Mouse (Mus musculus): ENCODE measurements around the gene Foxo3.

Gene Foxo3

DNA sequence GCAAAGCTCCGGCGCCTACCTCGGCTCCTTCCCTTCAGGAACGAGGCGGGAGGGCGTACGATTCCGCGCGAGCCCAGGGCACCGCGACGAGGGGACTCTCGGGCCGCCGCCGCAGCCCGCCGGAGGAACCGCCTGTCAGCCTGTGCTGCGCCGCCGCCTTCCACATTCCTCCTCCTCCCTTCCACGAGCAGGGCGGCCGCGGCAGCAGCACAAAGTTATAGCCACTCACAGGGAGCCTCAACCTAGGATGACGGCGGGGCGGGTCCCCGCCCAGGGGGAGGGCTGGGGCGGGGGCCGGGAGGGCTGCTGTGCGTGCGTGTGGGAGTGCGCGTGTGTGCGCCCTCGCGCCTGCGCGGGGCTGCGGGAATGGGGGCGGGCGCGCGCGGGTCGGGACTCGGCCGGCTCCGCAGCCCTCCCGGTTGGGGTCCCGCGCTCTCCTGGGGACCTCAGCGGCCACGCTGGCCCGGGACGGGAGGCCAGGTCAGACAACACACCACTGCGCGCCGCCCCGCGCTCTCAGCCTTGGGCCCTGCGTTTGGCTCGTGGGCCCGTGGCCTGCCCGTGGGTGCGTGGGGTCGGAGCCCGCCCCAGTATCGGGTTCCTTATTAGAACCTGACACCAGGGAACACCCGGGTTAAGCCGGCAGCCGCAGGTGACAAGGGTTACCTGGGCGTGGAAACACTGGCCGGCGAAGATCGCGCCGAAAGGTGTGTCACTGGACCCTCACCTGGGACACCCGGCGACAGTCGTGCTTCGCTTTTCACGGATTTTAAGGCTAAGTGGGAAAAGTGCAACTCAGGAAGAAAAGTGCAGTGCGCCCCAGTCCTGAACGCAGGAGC is at the start of gene Foxo3:
TSS of gene Foxo3 (minus strand) at position 249 of the 839 bp plus-strand sequence.
- DNase-seq (ENCODE audit: low spot score in 2 of 2), result peak; percentile 67 to 84

DNA sequence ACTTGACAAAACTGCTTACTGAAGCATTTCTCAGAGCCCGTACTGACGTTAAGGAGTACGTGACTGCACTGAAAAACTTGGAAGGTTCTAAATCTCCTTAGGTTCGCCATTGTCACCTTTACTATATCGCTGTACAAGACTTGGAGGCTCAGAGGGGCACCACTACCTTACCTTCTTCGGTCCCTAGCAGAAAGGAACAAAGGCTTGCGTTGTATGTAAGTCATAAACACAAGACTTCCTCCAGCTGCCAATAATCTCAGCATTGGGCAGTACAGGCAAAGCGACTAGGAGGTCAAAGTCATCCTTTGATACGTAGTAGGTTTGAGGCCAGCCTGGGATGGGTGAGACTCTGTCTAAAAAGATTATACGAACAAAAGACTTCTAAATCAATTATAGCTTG is 48.8 kb upstream of the Foxo3 start:
- no peak for DNase-seq (ENCODE audit: low spot score in 2 of 2)

DNA sequence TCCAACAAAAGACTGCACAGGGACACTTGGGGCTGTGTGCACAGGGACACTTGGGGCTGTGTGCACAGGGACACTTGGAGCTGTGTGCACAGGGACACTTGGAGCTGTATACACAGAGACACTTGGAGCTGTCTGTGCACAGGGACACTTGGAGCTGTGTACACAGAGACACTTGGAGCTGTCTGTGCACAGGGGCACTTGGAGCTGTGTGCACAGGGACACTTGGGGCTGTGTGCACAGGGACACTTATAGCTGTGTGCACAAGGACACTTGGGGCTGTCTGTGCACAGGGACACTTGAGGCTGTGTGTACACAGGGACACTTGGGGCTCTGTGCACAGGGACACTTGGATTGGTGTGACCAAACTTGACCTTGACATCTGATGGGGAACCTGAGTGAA is 47.4 kb upstream of the Foxo3 start:
- DNase-seq (ENCODE audit: low spot score in 2 of 2), result no peak

DNA sequence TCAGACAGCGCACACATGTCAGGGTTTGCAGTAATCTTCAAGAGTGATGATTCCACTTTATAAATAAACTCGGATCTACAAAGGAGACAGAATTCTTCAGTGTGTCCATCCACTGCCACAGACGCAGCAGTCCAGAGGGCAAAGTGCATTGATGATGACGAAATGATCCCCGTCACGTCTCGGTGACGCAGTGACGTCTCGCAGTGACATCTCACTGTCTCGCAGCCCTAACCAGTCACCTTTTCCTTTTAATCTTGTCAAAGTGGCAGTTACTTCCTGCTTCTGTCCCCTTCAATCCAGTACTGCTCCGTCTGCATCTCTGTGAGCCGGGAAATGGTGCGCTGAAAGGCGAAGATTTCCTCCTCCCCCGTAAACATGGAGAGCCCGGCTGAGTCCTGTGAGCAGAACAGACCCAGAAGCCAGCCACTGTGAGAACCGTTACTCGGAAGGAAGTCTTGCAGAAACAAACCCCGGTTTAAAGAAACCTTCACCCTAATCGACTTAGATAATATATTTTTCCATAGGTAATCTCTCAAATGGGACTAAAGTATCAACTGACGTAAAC is 36.7 kb upstream of the Foxo3 start:
- no peak for DNase-seq (ENCODE audit: low spot score in 2 of 2)

DNA sequence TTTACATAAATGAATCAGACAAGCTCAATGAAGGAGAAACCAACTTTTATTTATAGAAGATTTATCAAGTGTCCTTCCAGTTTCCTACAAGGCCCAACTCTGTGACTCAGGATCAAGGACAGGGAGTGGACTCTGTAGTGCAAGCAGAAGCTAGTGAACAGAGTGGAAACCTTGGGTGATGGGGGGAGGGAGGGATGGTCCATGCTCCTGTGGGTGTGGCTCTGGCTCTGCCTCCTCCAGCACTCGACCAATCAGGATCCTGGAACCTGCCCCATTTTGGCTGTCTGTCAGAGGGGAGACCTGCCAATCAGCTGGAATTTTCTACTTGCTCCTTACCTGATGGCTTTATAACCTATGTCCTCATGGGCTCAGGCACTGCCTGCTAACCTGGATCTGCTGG is 36.0 kb upstream of the Foxo3 start:
- DNase-seq (ENCODE audit: low spot score in 2 of 2), result no peak

DNA sequence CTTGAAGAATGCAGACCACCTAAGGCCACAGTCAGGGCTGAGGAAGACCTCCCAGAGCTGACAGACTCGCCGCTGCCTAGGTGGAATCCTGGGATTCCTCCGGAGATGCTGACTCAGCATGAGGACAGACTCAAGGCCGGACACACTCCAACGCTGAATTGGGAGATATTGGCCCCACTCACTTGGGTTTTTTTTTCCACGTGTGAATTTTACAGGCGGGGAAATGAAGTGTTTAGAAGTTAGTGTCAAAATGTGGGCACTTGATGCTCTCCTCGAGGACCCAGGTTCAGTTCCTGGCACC is 32.1 kb upstream of the Foxo3 start:
- no peak for DNase-seq (ENCODE audit: low spot score in 2 of 2)

DNA sequence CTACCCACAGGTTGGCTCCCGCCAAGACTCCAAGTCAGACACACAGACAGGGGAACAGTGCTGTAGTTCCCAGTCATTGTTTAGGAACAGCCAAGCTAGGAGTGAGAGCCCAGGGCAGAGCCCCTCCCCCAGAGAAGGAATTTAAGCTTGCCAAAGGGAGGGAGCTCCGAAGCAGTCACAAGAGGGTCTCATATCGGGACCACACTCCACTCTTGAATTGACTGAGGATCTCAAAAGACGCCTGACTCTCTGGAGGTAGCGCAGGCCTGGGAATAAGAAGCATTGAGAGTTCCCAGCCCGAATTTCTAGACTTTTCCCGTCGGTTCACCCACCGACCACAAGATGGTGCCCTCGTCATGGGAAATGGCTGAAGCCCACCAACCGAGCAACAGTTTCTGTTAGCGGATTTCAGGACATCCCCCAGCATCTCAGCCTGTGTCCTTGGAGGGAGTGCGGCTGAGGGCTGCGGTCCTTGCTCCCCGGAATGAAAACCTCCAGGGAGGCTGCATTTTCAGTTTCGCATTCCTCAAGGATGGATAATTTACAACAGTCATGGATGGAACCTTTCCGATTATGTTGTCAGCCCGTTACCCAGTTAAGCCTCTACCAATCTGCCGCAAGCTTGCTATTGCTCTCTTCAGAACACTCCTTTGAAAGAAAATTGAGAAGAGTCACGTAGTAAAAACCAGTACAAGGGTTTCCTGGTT is 31.6 kb upstream of the Foxo3 start:
- DNase-seq (ENCODE audit: low spot score in 2 of 2), result peak in 1 of 2 experiments; percentile 82

DNA sequence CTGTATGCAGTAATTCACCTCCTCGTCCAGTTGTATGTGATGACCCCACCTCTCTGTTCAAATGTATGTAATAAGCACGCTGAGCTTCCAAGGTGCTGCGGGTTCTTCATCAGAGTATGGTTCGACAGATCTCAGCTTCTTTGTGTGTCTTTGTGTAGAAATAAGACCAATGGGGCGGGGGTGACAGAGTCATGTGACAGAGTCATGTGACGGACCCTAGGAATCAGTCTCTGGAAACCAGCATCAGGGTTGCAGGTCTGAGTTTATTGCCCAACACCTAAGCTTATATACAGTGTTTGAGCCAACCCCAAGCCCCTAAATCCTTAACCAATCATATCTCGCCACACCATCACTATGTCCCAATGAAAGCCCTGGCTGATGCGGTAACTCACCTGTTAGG is 29.9 kb upstream of the Foxo3 start:
- DNase-seq (ENCODE audit: low spot score in 2 of 2), result no peak

DNA sequence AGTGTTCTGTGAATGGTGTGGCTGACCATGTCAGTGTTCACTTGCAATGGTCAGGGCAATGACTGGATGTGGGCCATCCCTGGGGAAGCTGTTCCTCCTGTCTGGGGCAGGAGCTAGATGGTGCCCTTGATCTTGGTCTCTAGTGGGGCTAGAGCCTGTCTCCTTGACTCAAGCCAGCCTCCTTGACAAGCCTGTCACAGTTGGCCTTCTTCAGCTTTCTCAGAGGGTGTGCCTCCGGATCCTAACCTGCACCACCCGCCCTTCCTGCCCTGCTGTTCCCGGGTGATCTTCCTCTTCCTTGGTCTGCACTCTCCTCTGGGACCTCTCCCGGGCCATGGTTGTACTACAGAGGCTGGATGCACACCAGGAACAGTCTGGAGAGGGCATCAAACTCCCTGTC is 24.2 kb upstream of the Foxo3 start:
- DNase-seq (ENCODE audit: low spot score in 2 of 2), result no peak

DNA sequence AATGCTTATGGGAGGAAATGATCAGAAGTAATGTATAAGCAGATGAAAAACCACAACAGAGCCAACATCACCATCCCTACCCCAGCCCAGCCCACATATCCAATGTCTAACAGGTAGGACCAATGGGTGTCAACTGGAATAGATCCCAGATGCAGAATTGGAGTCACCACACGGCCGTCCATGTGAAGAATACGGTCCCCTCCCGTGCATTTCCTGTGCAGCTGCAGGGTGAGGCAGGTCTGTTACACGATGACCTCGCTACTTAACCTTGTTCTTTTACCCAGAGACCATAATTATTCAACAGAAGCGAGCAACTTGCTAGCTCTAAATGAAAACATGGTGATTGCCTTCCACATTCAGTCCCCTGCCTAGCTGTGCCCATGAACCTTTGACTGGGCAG is 23.4 kb upstream of the Foxo3 start:
- no peak for DNase-seq (ENCODE audit: low spot score in 2 of 2)

DNA sequence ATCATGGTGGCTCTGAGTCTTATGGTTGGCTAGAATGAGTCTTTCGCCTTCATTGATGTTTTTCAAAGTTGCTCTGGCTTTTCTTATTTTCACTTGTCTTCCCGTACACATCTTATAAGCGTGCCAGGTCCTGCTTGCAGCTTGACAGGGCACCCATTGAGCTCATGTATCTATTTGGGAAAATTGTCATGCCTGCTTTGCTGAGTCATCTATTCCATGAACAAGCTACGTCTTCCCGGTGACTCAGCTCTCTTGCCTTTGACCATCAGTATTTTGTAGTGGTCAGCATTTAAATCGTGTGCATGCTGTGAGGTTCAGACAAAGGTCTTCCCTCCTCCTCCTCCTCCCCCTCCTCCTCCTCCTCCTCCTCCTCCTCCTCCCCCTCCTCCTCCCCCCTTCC is 22.9 kb upstream of the Foxo3 start:
- DNase-seq (ENCODE audit: low spot score in 2 of 2), result no peak

DNA sequence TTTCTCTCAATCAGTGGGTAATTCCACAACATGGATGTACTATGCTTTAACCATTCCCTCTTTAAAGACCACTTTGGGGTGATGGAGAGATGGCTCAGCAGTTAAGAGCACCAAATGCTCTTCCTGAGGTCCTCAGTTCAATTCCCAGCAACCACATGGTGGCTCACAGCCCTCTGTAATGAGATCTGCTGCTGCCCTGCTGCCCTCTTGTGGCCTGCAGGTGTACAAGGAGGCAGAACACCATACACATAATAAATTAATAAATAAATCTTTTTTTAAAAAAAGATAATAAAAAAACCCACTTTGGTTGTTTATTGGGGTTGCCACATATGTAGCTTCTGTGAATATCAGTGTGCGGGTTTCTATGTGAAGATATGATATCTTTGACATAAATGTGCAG is 21.4 kb upstream of the Foxo3 start:
- no peak for DNase-seq (ENCODE audit: low spot score in 2 of 2)

DNA sequence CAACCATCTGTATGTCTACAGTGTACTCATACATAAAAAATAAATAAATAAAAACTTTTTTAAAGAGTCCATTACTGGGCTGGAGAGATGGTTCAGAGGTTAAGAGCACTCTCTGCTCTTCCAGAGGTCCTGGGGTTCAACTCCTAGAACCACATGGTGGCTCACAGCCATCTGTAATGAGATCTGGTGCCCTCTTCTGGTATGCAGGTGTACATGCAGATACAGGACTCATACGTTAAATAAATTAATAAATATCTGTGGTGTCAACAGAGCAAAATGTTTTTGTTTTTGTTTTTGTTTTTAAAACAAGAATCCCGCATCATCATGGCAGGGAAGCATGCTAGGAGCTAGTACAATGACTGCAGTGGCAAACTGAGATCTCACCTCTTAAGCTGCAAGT is 20.6 kb upstream of the Foxo3 start:
- no peak for DNase-seq (ENCODE audit: low spot score in 2 of 2)

DNA sequence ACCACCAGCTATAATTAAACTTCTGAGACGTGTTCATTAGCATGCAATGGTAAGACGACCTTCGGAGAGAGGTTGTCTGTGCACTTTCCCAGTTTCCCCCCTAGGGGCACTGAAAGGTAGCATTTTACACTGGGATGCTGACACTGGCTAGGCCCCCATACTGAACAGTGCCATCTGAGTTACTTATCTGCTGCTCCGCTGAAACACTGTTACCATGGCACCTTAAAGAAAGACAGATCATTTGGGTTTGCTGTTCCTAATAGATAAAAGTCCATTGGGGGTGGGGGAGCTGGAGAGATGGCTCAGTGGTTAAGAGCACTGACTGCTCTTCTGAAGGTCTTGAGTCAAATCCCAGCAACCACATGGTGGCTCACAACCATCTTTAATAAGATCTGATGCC is 20.0 kb upstream of the Foxo3 start:
- no peak for DNase-seq (ENCODE audit: low spot score in 2 of 2)

DNA sequence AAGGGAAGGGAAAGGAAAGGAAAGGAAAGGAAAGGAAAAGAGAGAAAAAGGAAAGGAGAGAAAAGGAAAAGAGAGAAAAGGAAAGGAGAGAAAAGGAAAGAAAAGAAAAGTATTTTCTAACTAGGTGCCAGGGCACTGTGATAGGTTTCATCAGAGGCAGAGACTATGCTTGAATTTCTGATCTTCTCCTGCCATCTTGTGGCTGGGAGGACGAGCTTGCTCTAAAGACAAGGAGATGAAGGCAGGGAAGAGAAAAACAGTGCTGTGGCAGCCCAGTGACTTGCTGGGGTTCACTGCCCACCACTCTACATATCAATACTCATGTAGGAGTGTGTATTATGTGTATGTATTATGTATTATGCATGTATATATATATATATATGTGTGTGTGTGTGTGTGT is 18.5 kb upstream of the Foxo3 start:
- peak in 1 of 2 experiments; percentile 42 for DNase-seq (ENCODE audit: low spot score in 2 of 2)

DNA sequence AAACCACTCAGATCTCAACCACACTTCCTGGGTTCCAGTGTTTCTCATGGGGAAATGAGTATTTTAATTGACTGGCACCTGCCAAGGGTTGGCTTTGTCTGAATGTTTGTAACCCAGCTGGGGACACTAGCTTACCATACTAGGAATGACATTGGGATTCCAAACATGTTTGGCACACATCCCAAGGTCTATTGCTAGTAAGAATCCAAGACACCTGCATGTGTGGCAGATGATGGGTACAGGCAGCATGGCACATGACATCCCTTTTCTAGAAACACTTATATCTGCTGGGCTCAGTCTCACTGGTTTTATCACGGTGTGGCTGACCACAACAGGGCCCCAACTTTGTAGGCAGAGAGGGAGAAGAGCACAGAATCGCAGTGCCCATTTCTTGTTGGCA is 17.8 kb upstream of the Foxo3 start:
- DNase-seq (ENCODE audit: low spot score in 2 of 2), result no peak

DNA sequence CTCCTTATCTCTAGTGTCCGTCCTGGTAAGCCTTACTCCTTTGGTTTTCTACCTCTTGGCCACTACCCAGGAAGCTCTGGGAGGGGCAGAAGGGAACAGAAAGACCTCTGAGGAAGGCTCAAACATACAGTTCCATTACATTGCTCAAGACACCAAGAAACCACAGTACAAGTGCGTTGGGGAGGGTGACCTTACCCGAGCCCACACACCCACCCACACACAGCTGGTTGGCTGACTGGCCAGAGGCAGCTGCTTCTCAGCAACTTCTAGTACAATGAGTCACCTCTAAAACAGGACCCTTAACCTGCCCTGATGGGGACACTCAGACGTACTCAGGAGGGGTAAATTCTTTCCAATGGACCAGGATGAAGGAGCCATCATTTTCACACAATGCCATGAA is 17.3 kb upstream of the Foxo3 start:
- no peak for DNase-seq (ENCODE audit: low spot score in 2 of 2)

DNA sequence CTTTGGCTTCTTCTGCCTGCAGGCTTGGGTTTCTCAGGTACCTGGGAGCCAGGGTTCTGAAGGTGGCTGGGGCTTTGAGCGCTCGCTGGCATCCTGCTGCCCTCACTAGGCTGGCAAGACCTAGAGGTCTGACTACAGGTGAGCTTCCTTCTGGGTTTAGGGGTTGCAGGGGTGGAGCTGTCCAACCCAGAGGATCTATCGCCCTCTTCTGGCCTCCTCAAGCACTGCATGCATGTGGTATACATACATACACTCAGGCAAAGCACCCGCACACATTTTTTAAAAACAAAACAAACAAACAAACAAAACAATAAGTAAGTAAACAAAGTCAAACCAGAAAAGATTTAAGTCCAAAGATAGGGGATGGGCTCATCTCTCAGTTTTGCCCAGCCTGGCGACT is 14.8 kb upstream of the Foxo3 start:
- DNase-seq (ENCODE audit: low spot score in 2 of 2), result no peak

DNA sequence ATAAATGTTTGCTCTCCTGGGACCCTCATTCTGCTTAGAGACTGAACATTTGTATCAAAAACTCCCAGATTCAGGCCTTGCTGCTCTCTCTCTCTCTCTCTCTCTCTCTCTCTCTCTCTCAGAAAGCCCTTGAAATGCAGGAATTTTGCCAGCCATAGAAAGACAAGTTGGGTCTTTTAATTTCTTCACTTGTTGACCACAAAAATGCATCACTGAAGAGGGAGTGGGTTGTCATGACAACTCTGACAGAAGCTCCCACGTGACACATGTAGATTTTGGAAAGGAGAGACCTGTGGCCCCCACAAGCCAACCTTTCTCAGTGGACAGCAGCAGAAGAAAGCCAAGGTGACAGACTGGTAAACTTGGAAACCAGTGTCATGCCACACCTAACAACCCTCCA is 11.1 kb upstream of the Foxo3 start:
- no peak for DNase-seq (ENCODE audit: low spot score in 2 of 2)

DNA sequence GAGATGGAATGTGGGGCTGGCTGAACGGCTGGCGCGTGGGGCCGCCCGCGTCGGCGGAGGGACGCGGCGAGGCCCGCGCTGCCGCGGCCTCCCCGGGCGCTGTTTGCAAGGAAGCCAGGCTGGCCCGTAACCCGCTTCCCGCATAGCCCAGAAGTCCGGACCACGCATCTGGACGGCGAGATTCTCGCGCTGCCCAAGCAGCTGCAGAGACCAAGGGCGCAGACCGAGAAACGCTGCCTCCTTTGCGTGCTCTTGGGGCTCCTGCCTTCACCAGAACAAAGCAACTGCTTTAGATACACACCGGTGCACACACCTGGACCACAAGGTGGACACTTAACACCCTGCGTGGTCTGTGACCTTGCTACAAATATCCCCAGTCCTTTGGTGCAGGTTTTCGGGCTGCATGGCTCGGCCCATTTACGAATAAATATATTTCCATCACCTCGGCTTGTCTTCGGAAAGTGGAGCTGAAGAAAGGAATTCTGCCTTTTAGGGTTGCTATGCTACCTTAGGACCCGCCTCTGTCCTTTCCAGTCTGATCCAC is 1.8 kb upstream of the Foxo3 start:
- DNase-seq (ENCODE audit: low spot score in 2 of 2), result no peak

DNA sequence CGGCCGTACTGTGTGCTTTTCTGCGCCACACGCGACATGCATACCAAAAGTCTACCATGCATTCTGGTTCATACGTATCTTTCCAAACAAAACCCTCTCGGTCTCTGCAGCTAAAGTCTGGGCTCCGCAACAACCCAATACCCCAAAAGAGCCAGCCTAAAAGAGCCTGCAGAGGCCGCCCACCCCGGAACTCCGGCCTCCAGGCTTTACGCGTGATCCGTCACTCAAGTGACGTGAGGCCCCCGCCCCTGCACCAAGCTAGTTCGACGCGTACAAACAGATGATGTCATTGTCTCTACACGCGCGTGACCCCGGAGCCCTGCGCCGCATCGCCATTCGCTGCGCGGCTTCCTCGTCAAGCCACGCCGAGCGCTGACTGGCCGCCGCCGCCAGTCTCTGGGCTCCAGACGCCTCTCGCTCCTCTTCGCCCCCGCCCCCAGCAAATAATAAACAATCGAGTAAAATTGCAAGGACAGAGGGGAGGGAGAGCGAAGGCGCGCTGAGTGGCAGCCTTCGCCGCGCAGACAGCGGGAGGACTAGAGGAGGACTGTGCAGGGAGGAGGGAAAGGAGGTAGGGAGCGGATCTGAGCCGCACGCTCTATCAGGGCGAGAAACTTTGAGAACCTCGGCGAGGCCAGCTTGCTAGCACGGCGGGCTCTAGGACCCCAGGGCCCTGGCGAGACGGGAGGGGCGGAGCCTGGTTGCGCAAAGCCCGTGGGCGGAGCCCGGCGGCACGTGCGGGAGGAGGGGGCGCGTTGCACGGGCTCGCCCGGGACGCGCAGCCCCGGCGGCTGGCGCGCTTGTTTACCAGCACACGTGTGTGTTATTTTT is 1.1 kb upstream of the Foxo3 start:
- peak; percentile 98 to 99 for DNase-seq (ENCODE audit: low spot score in 2 of 2)

DNA sequence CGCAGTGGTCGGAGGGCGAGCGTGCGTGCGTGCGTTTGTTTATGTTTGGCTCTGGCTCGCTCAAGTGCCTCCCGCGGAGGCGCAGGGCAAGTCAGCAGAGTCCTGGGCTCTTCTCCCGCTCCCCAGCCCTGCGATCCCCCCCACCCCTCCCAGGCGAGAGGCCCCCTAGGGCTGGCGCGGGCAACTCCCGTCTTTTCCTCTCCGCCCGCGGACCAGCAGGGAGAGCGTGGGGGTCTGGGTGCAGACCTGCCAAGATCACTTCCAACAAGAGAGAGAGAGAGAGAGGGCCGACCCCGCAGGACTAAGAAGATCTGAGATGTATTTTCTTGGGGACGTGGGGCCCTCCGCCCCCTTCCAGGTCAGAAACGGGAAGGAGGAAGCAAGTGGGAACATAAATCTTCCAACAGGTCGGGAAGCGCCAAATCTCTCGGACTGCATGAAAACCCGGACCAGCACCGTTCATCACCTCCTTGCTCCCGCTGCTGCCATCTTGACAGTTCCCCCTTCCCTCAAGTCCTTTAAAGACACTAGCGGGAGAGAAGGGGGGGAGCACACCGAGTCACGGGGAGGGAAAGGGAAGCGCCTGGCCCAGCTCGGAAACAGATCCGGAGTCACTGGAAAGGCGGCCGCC is 569 bp downstream of the Foxo3 start:
- DNase-seq (ENCODE audit: low spot score in 2 of 2), result peak in 1 of 2 experiments; percentile 61

Measured in left cerebral cortex, adult 9 months (tissue).